Mouse (Mus musculus) liver, postnatal 0 days (tissue): ENCODE measurements around the gene Bcat2.

Experiments
- CTCF ChIP-seq: sonication (generic); IDR thresholded peaks from 2 replicates; pipeline ENCODE4 v1.5.1; 2016; ENCODE audit warnings: antibody characterized with exemption, low read depth
- EP300 ChIP-seq: IDR thresholded peaks from 2 replicates; pipeline ENCODE4 v1.6.1; 2016; ENCODE audit warnings: antibody characterized with exemption, low read depth, mild to moderate bottlenecking

DNA sequence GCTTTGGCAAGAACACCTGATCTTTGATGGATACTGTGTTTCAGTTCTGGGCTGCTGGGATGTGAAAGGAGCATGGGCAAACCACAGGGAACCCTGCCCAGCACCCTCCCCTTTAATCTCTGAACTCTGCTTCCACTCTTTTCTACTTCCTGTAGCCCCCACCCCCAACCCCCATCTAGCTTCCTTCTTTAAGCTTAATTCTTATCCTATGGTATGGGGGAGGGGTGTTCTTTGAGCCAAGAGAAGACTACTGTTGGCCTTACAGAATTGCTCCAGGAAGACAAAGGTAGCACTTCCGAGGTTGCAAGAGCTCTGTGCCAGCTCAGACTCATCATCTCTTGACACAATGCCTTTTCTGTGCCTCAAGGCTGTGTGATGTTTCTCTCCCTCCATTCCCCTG is 2.0 kb downstream of the Bcat2 start:
- TF ChIP-seq CTCF (no peak), EP300 (no peak)
